Mouse (Mus musculus): ENCODE data around the gene Klhdc2. TPM values are rescaled to one million over a fixed set of nuclear protein-coding genes. Genes with fewer than 3 reads are reported as not detected.

Gene Klhdc2
- polyA plus RNA-seq, 1 experiment from 2014 or later, result 68.6 TPM

GRCm38 (mm10) chr12:69297411-69298150 is 1.1 kb downstream of the Klhdc2 start:
- no peak for ATAC-seq (ENCODE audit: low read depth)
- 18% methylated on average over 20 of the region's 20 CpGs for WGBS (ENCODE audit: insufficient replicate concordance)
- Histone ChIP-seq H3K9me3 (replicated peaks; ENCODE audit: control insufficient read depth, low read length) (no peaks in the 10 kb centered on the region), H3K9ac (ENCODE audit: low read depth, low read length) (peak overlapping the region; percentile 99), H3K4me3 (ENCODE audit: low read depth, low read length) (peak overlapping the region; percentile 98), H3K27ac (ENCODE audit: low read length) (peak overlapping the region; percentile 97), H3K4me2 (ENCODE audit: low read depth, low read length) (peak overlapping the region; percentile 84), H3K27me3 (ENCODE audit: control insufficient read depth, insufficient read depth, low read depth, low read length) (no peaks in the 10 kb centered on the region), H3K36me3 (ENCODE audit: control insufficient read depth, insufficient read depth) (peaks cover 16% of the 10 kb centered on the region), H3K4me1 (ENCODE audit: control insufficient read depth, low read depth, low read length) (peaks cover 47% of the 10 kb centered on the region)

GRCm38 (mm10) chr12:69298281-69298680 is 1.8 kb downstream of the Klhdc2 start:
- H3K9ac ChIP-seq (ENCODE audit: low read depth, low read length), result peak overlapping the region; percentile 28
- H3K36me3 ChIP-seq (ENCODE audit: control insufficient read depth, insufficient read depth), result peaks cover 20% of the 10 kb centered on the region
- H3K4me2 ChIP-seq (ENCODE audit: low read depth, low read length), result peak overlapping the region; percentile 84
- H3K9me3 ChIP-seq (replicated peaks; ENCODE audit: control insufficient read depth, low read length), result no peaks in the 10 kb centered on the region
- H3K4me3 ChIP-seq (ENCODE audit: low read depth, low read length), result peak overlapping the region; percentile 98
- H3K27me3 ChIP-seq (ENCODE audit: control insufficient read depth, insufficient read depth, low read depth, low read length), result no peaks in the 10 kb centered on the region
- 83% methylated on average over 4 of the region's 4 CpGs for WGBS (ENCODE audit: insufficient replicate concordance)
- peak overlapping the region; percentile 62 for H3K27ac ChIP-seq (ENCODE audit: low read length)
- ATAC-seq (ENCODE audit: low read depth), result no peak
- H3K4me1 ChIP-seq (ENCODE audit: control insufficient read depth, low read depth, low read length), result peaks cover 42% of the 10 kb centered on the region

- Histone ChIP-seq H3K4me1 (ENCODE audit: control insufficient read depth, low read depth, low read length) (peaks cover 36% of the 10 kb centered on the region), H3K36me3 (ENCODE audit: control insufficient read depth, insufficient read depth) (peaks cover 28% of the 10 kb centered on the region), H3K4me2 (ENCODE audit: low read depth, low read length) (peak overlapping the region; percentile 84), H3K27ac (ENCODE audit: low read length) (peak overlapping the region; percentile 62; the same call in 1 of the 2 replicates), H3K4me3 (ENCODE audit: low read depth, low read length) (peak overlapping the region; percentile 1; the same call in 1 of the 2 replicates), H3K27me3 (ENCODE audit: control insufficient read depth, insufficient read depth, low read depth, low read length) (no peaks in the 10 kb centered on the region), H3K9me3 (replicated peaks; ENCODE audit: control insufficient read depth, low read length) (no peaks in the 10 kb centered on the region), H3K9ac (ENCODE audit: low read depth, low read length) (peak overlapping the region; percentile 32)
- 67% methylated on average over 12 of the region's 12 CpGs for WGBS (ENCODE audit: insufficient replicate concordance)
- peak; percentile 37 for ATAC-seq (ENCODE audit: low read depth)
Observed at GRCm38 (mm10) chr12:69299231-69299630, 2.8 kb downstream of the Klhdc2 start.

GRCm38 (mm10) chr12:69299831-69300230 is 3.4 kb downstream of the Klhdc2 start:
- 84% methylated on average over 3 of the region's 3 CpGs for WGBS (ENCODE audit: insufficient replicate concordance)
- no peak overlapping the region for H3K4me3 ChIP-seq (ENCODE audit: low read depth, low read length)
- no peak overlapping the region for H3K4me2 ChIP-seq (ENCODE audit: low read depth, low read length)
- H3K9ac ChIP-seq (ENCODE audit: low read depth, low read length), result no peak overlapping the region
- H3K27me3 ChIP-seq (ENCODE audit: control insufficient read depth, insufficient read depth, low read depth, low read length), result no peaks in the 10 kb centered on the region
- H3K36me3 ChIP-seq (ENCODE audit: control insufficient read depth, insufficient read depth), result peaks cover 33% of the 10 kb centered on the region
- no peaks in the 10 kb centered on the region for H3K9me3 ChIP-seq (replicated peaks; ENCODE audit: control insufficient read depth, low read length)
- H3K4me1 ChIP-seq (ENCODE audit: control insufficient read depth, low read depth, low read length), result peaks cover 33% of the 10 kb centered on the region
- H3K27ac ChIP-seq (ENCODE audit: low read length), result no peak overlapping the region
- no peak for ATAC-seq (ENCODE audit: low read depth)

- no peaks in the 10 kb centered on the region for H3K27me3 ChIP-seq (ENCODE audit: control insufficient read depth, insufficient read depth, low read depth, low read length)
- H3K4me2 ChIP-seq (ENCODE audit: low read depth, low read length), result no peak overlapping the region
- no peak overlapping the region for H3K4me3 ChIP-seq (ENCODE audit: low read depth, low read length)
- peaks cover 38% of the 10 kb centered on the region for H3K36me3 ChIP-seq (ENCODE audit: control insufficient read depth, insufficient read depth)
- H3K27ac ChIP-seq (ENCODE audit: low read length), result no peak overlapping the region
- H3K4me1 ChIP-seq (ENCODE audit: control insufficient read depth, low read depth, low read length), result peaks cover 28% of the 10 kb centered on the region
- no peaks in the 10 kb centered on the region for H3K9me3 ChIP-seq (replicated peaks; ENCODE audit: control insufficient read depth, low read length)
- no peak overlapping the region for H3K9ac ChIP-seq (ENCODE audit: low read depth, low read length)
- no peak for ATAC-seq (ENCODE audit: low read depth)
- WGBS (ENCODE audit: insufficient replicate concordance), result 89% methylated on average over 2 of the region's 2 CpGs
Observed at GRCm38 (mm10) chr12:69300391-69300790, 3.9 kb downstream of the Klhdc2 start.

GRCm38 (mm10) chr12:69302171-69302570 is 5.7 kb downstream of the Klhdc2 start:
- peaks cover 55% of the 10 kb centered on the region for H3K36me3 ChIP-seq (ENCODE audit: control insufficient read depth, insufficient read depth)
- WGBS (ENCODE audit: insufficient replicate concordance), result 92% methylated on average over 12 of the region's 12 CpGs
- H3K4me2 ChIP-seq (ENCODE audit: low read depth, low read length), result no peak overlapping the region
- no peak for ATAC-seq (ENCODE audit: low read depth)
- no peak overlapping the region for H3K4me3 ChIP-seq (ENCODE audit: low read depth, low read length)
- peaks cover 18% of the 10 kb centered on the region for H3K4me1 ChIP-seq (ENCODE audit: control insufficient read depth, low read depth, low read length)
- H3K9me3 ChIP-seq (replicated peaks; ENCODE audit: control insufficient read depth, low read length), result no peaks in the 10 kb centered on the region
- H3K27ac ChIP-seq (ENCODE audit: low read length), result no peak overlapping the region
- no peaks in the 10 kb centered on the region for H3K27me3 ChIP-seq (ENCODE audit: control insufficient read depth, insufficient read depth, low read depth, low read length)
- H3K9ac ChIP-seq (ENCODE audit: low read depth, low read length), result no peak overlapping the region

GRCm38 (mm10) chr12:69304051-69304450 is 7.6 kb downstream of the Klhdc2 start:
- H3K9me3 ChIP-seq (replicated peaks; ENCODE audit: control insufficient read depth, low read length), result no peaks in the 10 kb centered on the region
- H3K9ac ChIP-seq (ENCODE audit: low read depth, low read length), result no peak overlapping the region
- H3K4me1 ChIP-seq (ENCODE audit: control insufficient read depth, low read depth, low read length), result peaks cover 5% of the 10 kb centered on the region
- H3K4me2 ChIP-seq (ENCODE audit: low read depth, low read length), result no peak overlapping the region
- 58% methylated on average over 2 of the region's 2 CpGs for WGBS (ENCODE audit: insufficient replicate concordance)
- H3K4me3 ChIP-seq (ENCODE audit: low read depth, low read length), result no peak overlapping the region
- ATAC-seq (ENCODE audit: low read depth), result no peak
- H3K36me3 ChIP-seq (ENCODE audit: control insufficient read depth, insufficient read depth), result peaks cover 72% of the 10 kb centered on the region
- H3K27ac ChIP-seq (ENCODE audit: low read length), result no peak overlapping the region
- H3K27me3 ChIP-seq (ENCODE audit: control insufficient read depth, insufficient read depth, low read depth, low read length), result no peaks in the 10 kb centered on the region

- Histone ChIP-seq H3K9me3 (replicated peaks; ENCODE audit: control insufficient read depth, low read length) (no peaks in the 10 kb centered on the region), H3K27me3 (ENCODE audit: control insufficient read depth, insufficient read depth, low read depth, low read length) (no peaks in the 10 kb centered on the region), H3K27ac (ENCODE audit: low read length) (no peak overlapping the region), H3K4me2 (ENCODE audit: low read depth, low read length) (no peak overlapping the region), H3K9ac (ENCODE audit: low read depth, low read length) (no peak overlapping the region), H3K4me1 (ENCODE audit: control insufficient read depth, low read depth, low read length) (no peaks in the 10 kb centered on the region), H3K4me3 (ENCODE audit: low read depth, low read length) (no peak overlapping the region), H3K36me3 (ENCODE audit: control insufficient read depth, insufficient read depth) (peaks cover 90% of the 10 kb centered on the region)
- ATAC-seq (ENCODE audit: low read depth), result no peak
- 92% methylated on average over 7 of the region's 7 CpGs for WGBS (ENCODE audit: insufficient replicate concordance)
Observed at GRCm38 (mm10) chr12:69306333-69306732, 9.9 kb downstream of the Klhdc2 start.

- ATAC-seq (ENCODE audit: low read depth), result no peak
- H3K9me3 ChIP-seq (replicated peaks; ENCODE audit: control insufficient read depth, low read length), result no peaks in the 10 kb centered on the region
- H3K27me3 ChIP-seq (ENCODE audit: control insufficient read depth, insufficient read depth, low read depth, low read length), result no peaks in the 10 kb centered on the region
- H3K36me3 ChIP-seq (ENCODE audit: control insufficient read depth, insufficient read depth), result peaks cover 76% of the 10 kb centered on the region
- no peaks in the 10 kb centered on the region for H3K4me1 ChIP-seq (ENCODE audit: control insufficient read depth, low read depth, low read length)
- H3K4me3 ChIP-seq (ENCODE audit: low read depth, low read length), result no peak overlapping the region
- no peak overlapping the region for H3K9ac ChIP-seq (ENCODE audit: low read depth, low read length)
- 95% methylated on average over 4 of the region's 4 CpGs for WGBS (ENCODE audit: insufficient replicate concordance)
- no peak overlapping the region for H3K4me2 ChIP-seq (ENCODE audit: low read depth, low read length)
- no peak overlapping the region for H3K27ac ChIP-seq (ENCODE audit: low read length)
Observed at GRCm38 (mm10) chr12:69309659-69310058, 13.2 kb downstream of the Klhdc2 start.

All from liver, embryonic 16.5 days (tissue).